Mouse (Mus musculus) liver, embryonic 11.5 days (tissue): ENCODE measurements at regions not wholly inside any gene's neighbourhood (a gene's known extent, or its start where the extent isn't known, plus 50 kb on each side); places are given as distances from the start of the nearest gene placed in this dataset.

Experiments used
- ATAC-seq: fragments of 200-750 bp; cut with Nextera tagmentation; replicated peaks from 2 replicates; pipeline ENCODE4 v1.8.0; 2017; ENCODE audit warnings: moderate number of reproducible peaks, mild to moderate bottlenecking, moderate TSS enrichment, moderate library complexity; ENCODE audit not compliant: low FRiP score
- DNase-seq: peaks from one replicate; pipeline ENCODE4 v3.0.0-alpha.2; 2017; ENCODE audit warnings: low spot score
- H3K27ac ChIP-seq: fragments of 300-500 bp; sonication (generic); 2 replicates; pipeline ENCODE4 v1.5.1; 2014; ENCODE audit warnings: mild to moderate bottlenecking, low read depth, low read length, control low read depth
- H3K27me3 ChIP-seq: fragments of 300-500 bp; sonication (generic); replicated peaks from 2 replicates; pipeline ENCODE4 v1.6.1; 2014; ENCODE audit warnings: low read length, mixed read lengths; ENCODE audit not compliant: control insufficient read depth, insufficient read depth
- H3K36me3 ChIP-seq: fragments of 300-500 bp; sonication (generic); 2 replicates; pipeline ENCODE4 v1.6.1; 2014; ENCODE audit warnings: mild to moderate bottlenecking, low read length, moderate library complexity, mixed read lengths; ENCODE audit not compliant: control insufficient read depth, insufficient read depth
- H3K4me1 ChIP-seq: fragments of 300-500 bp; sonication (generic); replicated peaks from 2 replicates; pipeline ENCODE4 v1.6.1; 2014; ENCODE audit warnings: low read length, mixed read lengths; ENCODE audit not compliant: control insufficient read depth, insufficient read depth
- H3K4me2 ChIP-seq: fragments of 300-500 bp; sonication (generic); 2 replicates; pipeline ENCODE4 v1.6.1; 2014; ENCODE audit warnings: mild to moderate bottlenecking, control low read depth, moderate library complexity
- H3K4me3 ChIP-seq: fragments of 300-500 bp; sonication (generic); 2 replicates; pipeline ENCODE4 v1.5.1; 2014; ENCODE audit warnings: low read depth, low read length, control low read depth
- H3K9ac ChIP-seq: fragments of 300-500 bp; sonication (generic); 2 replicates; pipeline ENCODE4 v1.6.1; 2014; ENCODE audit warnings: low read depth, low read length, control low read depth
- H3K9me3 ChIP-seq: fragments of 300-500 bp; sonication (generic); 2 replicates; pipeline ENCODE4 v1.6.1; 2016; ENCODE audit warnings: low read length, inconsistent platforms, mixed read lengths; ENCODE audit not compliant: control insufficient read depth
- WGBS: fragments of 180-500 bp; shearing (Covaris S2); extraction: QIAGEN DNeasy Blood & Tissue Kit; methylation state at CpG from one replicate; pipeline ENCODE4 v1.1.7; 2014; 5-methylcytosine and 5-hydroxymethylcytosine counted together

DNA sequence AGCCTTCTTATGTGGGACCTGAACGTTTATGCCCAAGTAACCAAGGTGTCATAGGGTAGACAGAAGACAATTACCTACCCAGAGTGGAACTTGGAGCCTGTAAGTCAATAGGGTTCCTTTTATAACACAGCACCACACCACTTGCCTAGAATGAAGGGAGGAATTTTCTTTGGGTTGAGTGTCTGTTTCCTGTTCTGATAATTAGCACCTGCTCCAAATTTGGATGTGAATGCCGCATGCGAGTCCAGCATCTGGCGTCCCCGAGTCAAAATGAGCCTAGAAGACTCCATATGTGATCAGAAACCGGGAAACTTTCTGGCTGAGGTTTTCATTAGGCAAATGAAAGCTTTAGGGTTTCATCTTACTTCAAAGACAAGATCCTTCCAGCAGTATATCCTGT lies 653.7 kb downstream of the Adgrl2 start:
- Histone ChIP-seq H3K4me3 (no peak overlapping the region), H3K4me2 (no peak overlapping the region; the same call in 1 of the 2 replicates), H3K9me3 (no peaks in the 10 kb centered on the region), H3K9ac (no peak overlapping the region), H3K4me1 (no peaks in the 10 kb centered on the region; the same call in 1 of the 2 replicates), H3K27ac (no peak overlapping the region), H3K36me3 (no peaks in the 10 kb centered on the region), H3K27me3 (no peaks in the 10 kb centered on the region)
- DNase-seq (no peak), ATAC-seq (no peak)
- 61% methylated on average over 6 of the region's 6 CpGs for WGBS

DNA sequence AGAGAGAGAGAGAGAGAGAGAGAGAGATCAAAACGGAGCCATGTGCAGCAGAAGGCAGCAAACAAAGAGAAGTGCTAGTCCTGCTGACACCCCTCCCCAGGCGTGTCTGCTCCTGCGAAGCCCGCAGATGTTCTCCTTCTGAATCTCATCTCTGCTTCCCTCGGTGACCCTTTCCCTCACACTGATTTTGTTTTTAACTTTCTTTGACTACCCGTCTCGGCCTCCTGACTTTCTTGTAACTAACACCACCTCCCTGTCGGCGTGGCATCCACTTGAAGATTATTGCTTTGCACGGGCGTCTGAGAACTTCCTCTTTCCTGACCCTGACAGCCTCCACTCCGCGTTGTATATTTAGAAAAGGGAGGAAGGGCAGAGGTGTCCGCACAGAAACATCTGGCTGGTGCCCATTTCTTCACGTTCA lies 654.3 kb downstream of the Adgrl2 start:
- no peak overlapping the region for H3K4me3 ChIP-seq
- H3K9me3 ChIP-seq: no peaks in the 10 kb centered on the region
- H3K27ac ChIP-seq: no peak overlapping the region
- ATAC-seq (no peak), DNase-seq (no peak)
- H3K4me1 ChIP-seq: no peaks in the 10 kb centered on the region; the same call in 1 of the 2 replicates
- H3K27me3 ChIP-seq: no peaks in the 10 kb centered on the region
- H3K36me3 ChIP-seq: no peaks in the 10 kb centered on the region
- WGBS: 21% methylated on average over 15 of the region's 15 CpGs
- H3K9ac ChIP-seq: no peak overlapping the region
- H3K4me2 ChIP-seq: peak overlapping the region; percentile 24; the same call in 1 of the 2 replicates

DNA sequence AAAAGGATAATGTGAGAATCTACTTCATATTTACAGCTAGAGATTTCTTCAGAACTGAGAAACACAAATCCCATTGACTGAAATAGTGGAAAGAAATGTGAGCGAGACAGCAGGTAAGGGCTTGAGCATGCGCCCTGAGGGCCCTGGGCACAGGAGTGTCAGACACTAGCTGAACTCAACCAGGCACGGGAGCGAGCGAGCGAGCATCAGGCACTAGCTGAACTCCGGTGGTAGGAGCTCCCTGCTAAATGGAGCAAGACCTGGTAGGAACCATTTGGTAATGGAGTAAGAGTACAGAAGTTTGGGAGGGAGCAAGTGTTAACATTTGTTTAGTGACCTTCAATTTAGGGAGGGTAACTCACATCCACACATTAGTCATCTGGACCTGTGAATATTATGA lies 654.7 kb downstream of the Adgrl2 start:
- Histone ChIP-seq H3K9ac (no peak overlapping the region), H3K27ac (no peak overlapping the region), H3K9me3 (no peaks in the 10 kb centered on the region), H3K4me1 (no peaks in the 10 kb centered on the region; the same call in 1 of the 2 replicates), H3K27me3 (no peaks in the 10 kb centered on the region), H3K4me3 (no peak overlapping the region), H3K4me2 (no peak overlapping the region), H3K36me3 (no peaks in the 10 kb centered on the region)
- 85% methylated on average over 7 of the region's 7 CpGs for WGBS
- ATAC-seq (no peak), DNase-seq (no peak)

DNA sequence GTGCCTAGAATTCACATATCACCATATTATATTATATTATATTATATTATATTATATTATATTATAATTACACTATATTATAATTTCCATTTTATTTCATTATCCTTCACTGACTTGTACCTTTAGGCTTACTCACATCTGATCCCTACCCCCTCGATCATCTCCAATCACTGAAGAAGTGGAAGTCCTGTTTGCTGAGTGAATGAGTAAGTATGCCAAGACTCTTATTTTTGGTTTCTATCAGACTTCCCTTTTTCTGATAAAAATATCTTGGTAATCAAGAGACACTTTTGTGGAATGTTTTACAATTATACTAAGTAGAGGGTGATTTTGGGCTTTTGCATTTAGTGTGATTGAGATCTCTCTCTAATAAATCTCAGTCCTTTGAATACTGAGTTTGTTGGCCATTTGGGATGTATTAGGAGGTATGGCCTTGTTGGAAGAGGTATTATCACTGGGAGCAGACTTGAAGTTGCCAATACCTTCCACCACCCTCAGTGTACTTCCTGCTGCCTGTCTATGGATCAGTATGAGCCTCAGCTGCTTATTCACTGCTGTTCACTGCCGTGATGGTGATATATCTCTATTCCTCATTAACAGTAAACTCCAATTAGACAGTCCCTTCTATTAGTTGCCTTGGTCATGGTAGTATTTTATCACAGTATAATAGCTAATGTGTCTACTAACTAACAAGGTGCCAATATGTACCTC lies 665.3 kb downstream of the Adgrl2 start:
- H3K4me3 ChIP-seq: no peak overlapping the region

DNA sequence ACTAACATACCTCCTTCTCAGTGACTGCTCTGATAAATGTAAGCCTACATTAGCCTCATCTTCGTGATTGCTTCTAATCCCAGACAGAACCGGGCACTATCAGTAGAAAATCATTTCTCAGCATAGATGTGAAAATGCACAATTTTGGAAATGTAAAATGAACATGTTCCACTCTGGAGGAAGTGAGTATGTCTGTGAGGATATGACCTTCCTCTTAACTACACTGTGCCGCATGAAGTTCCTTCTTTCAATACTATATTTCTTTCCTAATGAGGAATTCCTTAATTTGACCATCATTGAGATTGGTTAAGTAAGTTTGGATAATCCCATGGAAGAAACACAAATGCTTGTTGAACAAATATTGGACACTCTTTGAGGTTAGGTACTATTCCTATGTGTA lies 668.5 kb downstream of the Adgrl2 start:
- Histone ChIP-seq H3K9me3 (no peaks in the 10 kb centered on the region), H3K4me2 (no peak overlapping the region), H3K9ac (no peak overlapping the region), H3K4me1 (no peaks in the 10 kb centered on the region), H3K27me3 (no peaks in the 10 kb centered on the region), H3K36me3 (no peaks in the 10 kb centered on the region), H3K27ac (no peak overlapping the region), H3K4me3 (no peak overlapping the region)
- ATAC-seq (no peak), DNase-seq (no peak)
- 85% methylated on average over 3 of the region's 3 CpGs for WGBS

More for the DNA sequence above, 665.3 kb downstream of the Adgrl2 start:
- WGBS: 79% methylated on average over 2 of the region's 2 CpGs
- ATAC-seq (no peak), DNase-seq (no peak)
- H3K9me3 ChIP-seq: no peaks in the 10 kb centered on the region
- H3K27me3 ChIP-seq: no peaks in the 10 kb centered on the region
- no peaks in the 10 kb centered on the region for H3K4me1 ChIP-seq
- no peak overlapping the region for H3K27ac ChIP-seq
- H3K36me3 ChIP-seq: no peaks in the 10 kb centered on the region
- no peak overlapping the region for H3K4me2 ChIP-seq
- H3K9ac ChIP-seq: no peak overlapping the region

DNA sequence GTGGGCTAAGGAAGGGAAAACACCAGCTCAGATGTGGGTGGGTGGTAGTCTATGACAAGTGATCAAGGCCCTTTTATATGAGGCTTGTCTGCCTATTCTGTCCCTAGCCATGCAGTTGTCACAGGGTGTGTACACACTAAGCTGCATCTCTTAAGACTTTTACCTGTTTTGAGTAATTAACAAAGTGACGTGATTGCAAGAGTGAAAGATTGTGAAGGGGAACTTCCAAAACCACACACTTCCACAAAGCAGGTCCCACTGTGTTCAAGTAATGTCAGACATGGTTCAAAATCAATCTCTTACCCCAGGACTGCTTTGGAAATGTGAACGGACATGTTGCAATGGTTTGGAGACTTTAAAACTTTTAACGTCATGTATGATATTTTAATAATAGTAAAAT lies 674.2 kb downstream of the Adgrl2 start:
- no peaks in the 10 kb centered on the region for H3K36me3 ChIP-seq
- DNase-seq (no peak), ATAC-seq (no peak)
- H3K4me3 ChIP-seq: no peak overlapping the region
- 85% methylated on average over 3 of the region's 3 CpGs for WGBS
- no peaks in the 10 kb centered on the region for H3K9me3 ChIP-seq
- H3K9ac ChIP-seq: no peak overlapping the region
- H3K27me3 ChIP-seq: no peaks in the 10 kb centered on the region
- no peak overlapping the region for H3K4me2 ChIP-seq
- H3K4me1 ChIP-seq: no peaks in the 10 kb centered on the region
- H3K27ac ChIP-seq: no peak overlapping the region

DNA sequence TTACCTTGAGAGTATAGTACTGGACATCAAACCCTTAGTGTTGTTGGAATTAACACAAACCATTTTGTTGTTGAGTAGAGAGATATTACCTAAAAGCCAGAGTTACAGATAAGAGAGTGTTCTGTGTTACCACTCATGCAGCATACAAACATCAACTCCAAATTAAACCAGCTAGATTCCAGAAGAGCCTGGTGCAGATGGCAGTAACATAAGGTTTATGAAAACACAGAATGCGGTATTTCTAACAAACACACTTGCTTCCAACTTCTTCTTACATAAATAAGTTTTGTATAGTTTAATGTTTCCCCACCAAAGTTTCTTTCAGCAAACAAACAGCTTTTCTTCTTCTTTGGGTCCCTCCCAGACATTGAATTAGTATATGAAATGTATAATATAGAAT lies 675.1 kb downstream of the Adgrl2 start:
- Histone ChIP-seq H3K9ac (no peak overlapping the region), H3K36me3 (no peaks in the 10 kb centered on the region), H3K4me1 (no peaks in the 10 kb centered on the region), H3K4me2 (no peak overlapping the region), H3K4me3 (no peak overlapping the region), H3K9me3 (no peaks in the 10 kb centered on the region), H3K27ac (no peak overlapping the region), H3K27me3 (no peaks in the 10 kb centered on the region)
- no peak for DNase-seq
- WGBS: 94% methylated on average over 1 of the region's 1 CpGs
- no peak for ATAC-seq

DNA sequence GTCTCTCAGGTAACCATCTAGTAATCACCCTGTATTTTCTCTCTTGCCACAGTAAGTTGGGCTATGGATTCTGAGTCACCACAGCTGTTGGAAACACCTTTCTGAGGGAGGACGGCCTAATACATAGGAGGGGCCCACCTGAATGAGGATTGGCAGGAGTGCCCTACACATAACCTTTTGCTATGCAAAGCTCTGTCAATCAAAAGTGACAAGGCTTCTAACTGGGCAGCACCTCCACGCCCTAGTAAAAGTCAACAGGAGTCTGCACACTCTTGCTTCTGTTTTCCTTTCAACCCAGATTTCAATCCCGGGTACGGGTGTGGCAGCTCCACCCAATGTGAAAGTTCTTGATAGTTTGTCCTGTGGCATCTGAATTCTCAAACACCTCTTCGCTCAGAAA lies 694.8 kb downstream of the Adgrl2 start:
- H3K27me3 ChIP-seq: no peaks in the 10 kb centered on the region
- H3K27ac ChIP-seq: no peak overlapping the region
- ATAC-seq (no peak), DNase-seq (no peak)
- 83% methylated on average over 5 of the region's 5 CpGs for WGBS
- no peak overlapping the region for H3K4me3 ChIP-seq
- no peaks in the 10 kb centered on the region for H3K9me3 ChIP-seq
- no peak overlapping the region for H3K4me2 ChIP-seq
- H3K4me1 ChIP-seq: no peaks in the 10 kb centered on the region
- H3K36me3 ChIP-seq: no peaks in the 10 kb centered on the region
- no peak overlapping the region for H3K9ac ChIP-seq

DNA sequence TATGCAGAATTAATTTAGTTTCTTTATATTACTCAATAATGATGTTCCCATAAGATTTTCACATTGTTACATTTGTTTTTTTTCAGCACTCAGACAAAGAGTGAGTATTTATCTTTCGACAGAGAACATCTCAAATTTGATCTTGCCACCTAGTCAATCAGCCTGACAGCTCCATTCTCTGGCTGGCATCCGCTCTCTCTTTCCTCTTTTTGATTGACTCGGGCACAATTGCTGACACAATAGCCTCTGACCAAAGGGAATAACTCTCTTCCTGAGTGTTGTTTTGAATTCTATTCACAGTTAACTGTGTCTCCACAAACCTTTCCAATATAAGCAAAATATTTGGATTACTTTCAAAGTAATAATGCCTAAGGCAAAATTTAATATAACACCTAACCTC lies 711.4 kb downstream of the Adgrl2 start:
- Histone ChIP-seq H3K9ac (no peak overlapping the region), H3K4me1 (no peaks in the 10 kb centered on the region), H3K4me2 (no peak overlapping the region), H3K27me3 (no peaks in the 10 kb centered on the region), H3K27ac (no peak overlapping the region), H3K36me3 (no peaks in the 10 kb centered on the region), H3K9me3 (no peaks in the 10 kb centered on the region), H3K4me3 (no peak overlapping the region)
- ATAC-seq: no peak
- 38% methylated on average over 3 of the region's 3 CpGs for WGBS
- no peak for DNase-seq
